Mouse (Mus musculus): ENCODE results near the gene Ubtd2.

DNA sequence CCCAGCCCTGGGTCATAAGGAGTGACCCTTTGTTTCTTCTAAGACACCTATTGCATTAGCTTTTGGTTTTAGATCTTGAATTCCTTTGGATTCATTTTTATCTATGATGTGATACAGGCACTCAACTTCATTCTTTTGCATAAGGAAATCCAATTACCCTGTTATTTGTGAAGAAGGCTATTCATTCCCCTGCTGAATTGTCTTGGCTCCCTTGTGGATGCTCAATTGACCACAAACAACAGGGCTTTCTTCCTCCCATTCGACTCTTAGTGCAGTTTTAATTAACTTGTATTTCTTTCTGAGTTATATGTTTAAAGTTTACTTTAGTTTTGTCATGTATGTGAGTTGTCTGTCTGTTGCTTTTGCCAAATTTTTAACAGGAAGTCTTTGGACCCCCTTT lies 10.9 kb upstream of the Ubtd2 start:
- TF ChIP-seq CTCF (IDR thresholded peaks at IDR 0.05) (no peak), EP300 (IDR thresholded peaks at IDR 0.05) (no peak)

Data from lung, postnatal 0 days (tissue).